Mouse (Mus musculus) neural tube, embryonic 14.5 days (tissue): ENCODE results near the gene Cd48. TPM values are rescaled to one million over a fixed set of nuclear protein-coding genes. Genes with fewer than 3 reads are reported as not detected.
"Not testable (repeated sequence)": the region's sequence is repeated elsewhere in the genome, so short reads cannot be mapped to it uniquely, and the experiment has no call there.

Experiments used
- ATAC-seq: fragments of 200-750 bp; cut with Nextera tagmentation; 2 replicates; pipeline ENCODE4 v1.8.0; 2017; ENCODE audit warnings: low read depth, mild to moderate bottlenecking, moderate TSS enrichment, moderate library complexity
- H3K27ac ChIP-seq: fragments of 300-500 bp; sonication (generic); 2 replicates; pipeline ENCODE4 v1.5.1; 2014; ENCODE audit warnings: low read depth, mild to moderate bottlenecking, control low read depth, low read length, moderate library complexity, mixed read lengths
- H3K27me3 ChIP-seq: fragments of 300-500 bp; sonication (generic); 2 replicates; pipeline ENCODE4 v1.6.1; 2014; ENCODE audit warnings: low read length; ENCODE audit not compliant: control insufficient read depth, insufficient read depth
- H3K36me3 ChIP-seq: fragments of 300-500 bp; sonication (generic); 2 replicates; pipeline ENCODE4 v1.6.1; 2014; ENCODE audit warnings: low read length, mixed read lengths; ENCODE audit not compliant: control insufficient read depth, insufficient read depth
- H3K4me1 ChIP-seq: fragments of 300-500 bp; sonication (generic); 2 replicates; pipeline ENCODE4 v1.6.1; 2014; ENCODE audit warnings: low read length; ENCODE audit not compliant: control insufficient read depth, insufficient read depth
- H3K4me2 ChIP-seq: fragments of 300-500 bp; sonication (generic); 2 replicates; pipeline ENCODE4 v1.6.1; 2014; ENCODE audit warnings: mild to moderate bottlenecking, low read depth, low read length, control low read depth
- H3K4me3 ChIP-seq: fragments of 300-500 bp; sonication (generic); 2 replicates; pipeline ENCODE4 v1.5.1; 2014; ENCODE audit warnings: low read depth, low read length, control low read depth, mixed read lengths
- H3K9ac ChIP-seq: fragments of 300-500 bp; sonication (generic); replicated peaks from 2 replicates; pipeline ENCODE4 v1.6.1; 2014; ENCODE audit warnings: low read depth, mild to moderate bottlenecking, control low read depth, low read length, mixed read lengths
- H3K9me3 ChIP-seq: fragments of 300-500 bp; sonication (generic); 2 replicates; pipeline ENCODE4 v1.6.1; 2016; ENCODE audit warnings: low read length; ENCODE audit not compliant: control insufficient read depth
- WGBS: fragments of 180-500 bp; shearing (Covaris S2); extraction: QIAGEN DNeasy Blood & Tissue Kit; methylation state at CpG from one replicate; pipeline ENCODE4 v1.1.7; 2014; 5-methylcytosine and 5-hydroxymethylcytosine counted together
- polyA plus RNA-seq: library from polyadenylated mRNA; unstranded; fragments of >200 nt; fragmentation: Nextera tagmentation; extraction: Ambion mirVana; gene quantifications from 2 replicates; pipeline ENCODE4 v1.2.1, GENCODE M21; 2014

The Cd48 gene
- polyA plus RNA-seq, 1 experiment from 2014 or later = 0.40 TPM

GRCm38 (mm10) chr1:171674467-171674866, 7.3 kb upstream of the Cd48 start:
- H3K27me3 ChIP-seq = no peaks in the 10 kb centered on the region
- no peak overlapping the region for H3K4me3 ChIP-seq
- H3K27ac ChIP-seq = no peak overlapping the region
- no peaks in the 10 kb centered on the region for H3K9me3 ChIP-seq
- no peaks in the 10 kb centered on the region for H3K4me1 ChIP-seq
- H3K4me2 ChIP-seq = no peak overlapping the region
- H3K9ac ChIP-seq = no peak overlapping the region
- no peaks in the 10 kb centered on the region for H3K36me3 ChIP-seq
- ATAC-seq = no peak
- 71% methylated on average over 1 of the region's 1 CpGs for WGBS

DNA sequence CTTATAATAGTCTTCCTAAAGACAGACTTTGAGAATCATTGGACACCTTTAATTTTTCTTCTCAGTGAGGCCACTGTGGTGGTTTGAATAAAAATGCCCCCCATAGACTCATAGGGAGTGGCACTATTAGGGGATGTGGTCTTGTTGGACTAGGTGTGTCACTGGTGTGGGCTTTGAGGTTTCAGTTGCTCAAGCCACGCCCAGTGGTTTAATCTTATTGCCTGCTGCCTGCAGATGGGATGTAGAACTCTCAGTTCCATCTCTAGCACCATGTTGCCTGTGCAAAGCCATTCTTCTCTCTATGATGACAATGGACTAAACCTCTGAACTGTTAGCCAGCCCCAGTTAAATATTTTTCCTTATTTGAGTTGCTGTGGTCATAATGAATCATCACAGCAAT, 4.1 kb upstream of the Cd48 start:
- Histone ChIP-seq H3K9ac (no peak overlapping the region), H3K4me1 (no peaks in the 10 kb centered on the region), H3K27ac (no peak overlapping the region), H3K4me2 (no peak overlapping the region), H3K4me3 (no peak overlapping the region), H3K9me3 (no peaks in the 10 kb centered on the region), H3K36me3 (no peaks in the 10 kb centered on the region), H3K27me3 (no peaks in the 10 kb centered on the region)
- ATAC-seq = no peak
- WGBS = 91% methylated on average over 1 of the region's 1 CpGs

DNA sequence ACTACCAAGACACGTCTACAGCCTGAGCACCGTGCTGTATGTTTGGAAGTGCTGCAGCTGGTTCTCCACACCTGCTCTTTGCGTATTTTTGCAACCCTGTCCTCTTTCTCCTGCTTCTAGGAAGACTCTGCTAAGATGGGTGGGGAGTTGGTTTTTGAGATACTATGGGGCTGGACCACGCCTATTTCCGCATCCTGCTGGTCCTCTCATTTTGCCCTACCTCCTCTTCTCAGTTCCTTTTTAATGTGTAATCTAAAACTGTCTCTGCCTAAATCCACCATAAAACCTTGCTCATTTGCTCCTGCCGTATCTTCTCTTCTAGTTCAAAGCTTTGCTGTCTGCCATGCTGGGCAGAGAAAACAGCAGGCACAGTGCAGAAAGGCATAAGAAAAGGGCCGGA, 800 bp upstream of the Cd48 start:
- Histone ChIP-seq H3K4me2 (no peak overlapping the region), H3K4me1 (no peaks in the 10 kb centered on the region), H3K27ac (no peak overlapping the region), H3K36me3 (no peaks in the 10 kb centered on the region), H3K9ac (no peak overlapping the region), H3K4me3 (no peak overlapping the region), H3K9me3 (no peaks in the 10 kb centered on the region), H3K27me3 (no peaks in the 10 kb centered on the region)
- WGBS = 90% methylated on average over 7 of the region's 7 CpGs
- no peak for ATAC-seq

DNA sequence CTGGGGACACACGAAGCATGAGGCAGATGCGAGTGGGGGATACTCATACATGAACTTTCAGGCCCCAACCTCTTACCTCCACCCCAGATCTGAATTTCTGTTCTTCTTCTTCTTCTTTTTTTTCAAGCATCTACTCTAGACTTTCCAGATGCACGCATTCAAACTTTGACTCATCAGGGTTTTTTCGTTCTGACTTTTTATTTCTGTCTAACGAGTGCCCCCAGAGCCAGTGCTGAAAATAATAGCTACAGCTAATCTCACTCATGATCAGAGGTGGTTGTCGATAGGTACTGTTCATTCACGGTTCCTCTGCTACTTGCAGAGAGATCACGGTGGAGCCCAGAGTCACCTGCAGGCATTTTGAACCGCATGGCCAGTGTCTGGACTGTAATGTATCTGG, 3.1 kb downstream of the Cd48 start:
- H3K9ac ChIP-seq = no peak overlapping the region
- no peaks in the 10 kb centered on the region for H3K36me3 ChIP-seq
- H3K4me1 ChIP-seq = no peaks in the 10 kb centered on the region
- no peak overlapping the region for H3K27ac ChIP-seq
- whole genome bisulfite sequencing = 92% methylated on average over 9 of the region's 9 CpGs
- no peaks in the 10 kb centered on the region for H3K9me3 ChIP-seq
- no peak overlapping the region for H3K4me2 ChIP-seq
- no peak overlapping the region for H3K4me3 ChIP-seq
- no peak for ATAC-seq
- H3K27me3 ChIP-seq = no peaks in the 10 kb centered on the region

DNA sequence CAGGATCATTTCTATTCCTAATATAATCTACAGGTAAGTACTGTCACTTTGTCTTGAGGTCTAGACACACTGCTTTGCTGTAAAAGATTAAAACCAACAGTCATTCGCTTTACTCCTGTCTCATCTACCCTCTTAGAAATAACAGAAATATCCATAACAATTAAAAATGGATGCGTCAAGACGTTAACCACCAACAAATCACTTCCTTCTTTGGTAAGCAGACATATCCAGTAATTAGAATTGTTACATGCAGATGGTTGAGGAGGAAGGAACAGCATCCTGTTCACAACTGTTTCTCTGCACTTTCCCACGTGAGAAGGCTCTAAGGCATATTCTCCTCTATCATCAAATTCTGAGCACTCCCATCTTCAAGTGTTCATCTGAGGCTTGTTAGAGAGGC, 5.5 kb downstream of the Cd48 start:
- no peaks in the 10 kb centered on the region for H3K9me3 ChIP-seq

GRCm38 (mm10) chr1:171693918-171694317, 12.1 kb downstream of the Cd48 start:
- H3K36me3 ChIP-seq = no peaks in the 10 kb centered on the region
- H3K9ac ChIP-seq = no peak overlapping the region
- H3K4me3 ChIP-seq = no peak overlapping the region
- H3K4me1 ChIP-seq = no peaks in the 10 kb centered on the region
- 83% methylated on average over 1 of the region's 1 CpGs for WGBS
- no peak overlapping the region for H3K27ac ChIP-seq
- no peaks in the 10 kb centered on the region for H3K9me3 ChIP-seq
- no peak overlapping the region for H3K4me2 ChIP-seq
- H3K27me3 ChIP-seq = no peaks in the 10 kb centered on the region
- ATAC-seq = no peak

More for the DNA sequence above, 5.5 kb downstream of the Cd48 start:
- no peaks in the 10 kb centered on the region for H3K4me1 ChIP-seq
- H3K27ac ChIP-seq = no peak overlapping the region
- no peak overlapping the region for H3K9ac ChIP-seq
- WGBS = 86% methylated on average over 4 of the region's 4 CpGs
- no peak for ATAC-seq
- no peak overlapping the region for H3K4me2 ChIP-seq
- no peak overlapping the region for H3K4me3 ChIP-seq
- no peaks in the 10 kb centered on the region for H3K36me3 ChIP-seq
- no peaks in the 10 kb centered on the region for H3K27me3 ChIP-seq

DNA sequence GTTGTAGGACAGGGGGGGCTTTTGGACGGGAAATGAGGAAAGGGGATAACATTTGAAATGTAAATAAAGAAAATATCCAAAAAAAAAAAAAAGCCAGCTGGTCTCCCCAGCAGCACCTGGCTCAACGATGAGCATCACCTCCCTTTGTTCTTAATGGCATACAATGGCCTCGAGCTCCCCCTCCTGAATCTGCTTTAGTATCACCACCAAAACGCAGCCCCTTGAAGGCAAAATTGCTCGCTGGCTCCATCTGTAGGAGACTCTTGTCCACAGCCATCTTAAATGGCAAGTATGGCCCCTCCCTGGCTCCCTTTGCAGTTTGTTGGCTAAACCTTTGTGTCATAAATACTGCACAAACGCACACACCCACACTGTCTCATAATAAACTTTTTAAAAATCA, 17.2 kb downstream of the Cd48 start:
- H3K4me1 ChIP-seq = no peaks in the 10 kb centered on the region
- H3K4me2 ChIP-seq = no peak overlapping the region
- no peaks in the 10 kb centered on the region for H3K27me3 ChIP-seq
- no peaks in the 10 kb centered on the region for H3K9me3 ChIP-seq
- H3K36me3 ChIP-seq = no peaks in the 10 kb centered on the region
- no peak overlapping the region for H3K27ac ChIP-seq
- ATAC-seq = no peak; the same call in 1 of the 2 replicates
- no peak overlapping the region for H3K9ac ChIP-seq
- no peak overlapping the region for H3K4me3 ChIP-seq
- 27% methylated on average over 6 of the region's 6 CpGs for WGBS

DNA sequence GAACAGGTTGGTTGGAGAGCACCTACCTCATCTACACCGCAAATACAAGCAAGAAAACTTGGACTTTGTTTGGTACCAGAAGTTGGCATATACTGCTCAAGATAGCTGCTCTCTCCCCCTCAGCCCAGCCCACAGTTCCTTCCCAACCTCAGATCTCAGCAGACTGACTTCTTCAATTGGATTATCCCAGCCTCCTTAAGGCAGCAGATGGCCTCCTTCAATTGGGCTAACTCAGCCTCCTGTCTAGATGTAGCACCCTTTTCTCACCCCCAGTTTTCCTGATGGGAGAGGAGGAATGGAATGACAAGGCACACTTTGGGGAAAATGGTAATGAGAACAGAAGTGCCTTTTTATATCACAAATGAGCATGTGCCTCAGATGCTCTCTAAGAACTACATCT, 31.9 kb downstream of the Cd48 start:
- not testable (repeated sequence) for H3K4me3 ChIP-seq, H3K27me3 ChIP-seq, H3K36me3 ChIP-seq, ATAC-seq, H3K9ac ChIP-seq, H3K9me3 ChIP-seq, H3K4me1 ChIP-seq, H3K27ac ChIP-seq, H3K4me2 ChIP-seq
- 95% methylated on average over 1 of the region's 1 CpGs for WGBS

GRCm38 (mm10) chr1:171715434-171715833, 33.6 kb downstream of the Cd48 start:
- 9% methylated on average over 2 of the region's 2 CpGs for WGBS
- ATAC-seq = no peak

DNA sequence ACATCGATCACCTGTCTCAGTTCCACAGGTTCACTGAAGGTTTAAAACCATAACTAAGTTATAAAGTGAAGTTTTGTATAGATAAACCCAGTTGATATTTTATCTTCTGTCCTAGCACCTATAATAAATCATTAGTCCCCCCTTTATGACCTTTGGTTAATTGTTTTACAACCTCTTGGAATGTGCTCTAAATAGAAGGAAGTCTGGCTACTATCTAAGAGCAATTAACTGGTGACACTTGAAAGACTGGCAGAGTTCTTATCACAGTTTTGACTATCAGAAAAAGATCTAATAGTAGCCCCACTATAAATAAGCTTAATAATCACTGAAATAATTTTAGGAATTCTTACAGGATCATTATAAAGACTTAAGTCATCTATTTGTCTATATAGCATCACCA, 34.4 kb downstream of the Cd48 start:
- no peaks in the 10 kb centered on the region for H3K9me3 ChIP-seq
- H3K27ac ChIP-seq = no peak overlapping the region
- H3K9ac ChIP-seq = no peak overlapping the region
- no peak for ATAC-seq
- H3K27me3 ChIP-seq = no peaks in the 10 kb centered on the region
- H3K4me3 ChIP-seq = no peak overlapping the region
- 36% methylated on average over 1 of the region's 1 CpGs for WGBS
- no peaks in the 10 kb centered on the region for H3K4me1 ChIP-seq
- H3K36me3 ChIP-seq = no peaks in the 10 kb centered on the region
- no peak overlapping the region for H3K4me2 ChIP-seq

More at GRCm38 (mm10) chr1:171715434-171715833, 33.6 kb downstream of the Cd48 start:
- H3K4me1 ChIP-seq = no peaks in the 10 kb centered on the region
- H3K27ac ChIP-seq = no peak overlapping the region
- no peaks in the 10 kb centered on the region for H3K9me3 ChIP-seq
- H3K9ac ChIP-seq = no peak overlapping the region
- no peak overlapping the region for H3K4me3 ChIP-seq
- no peak overlapping the region for H3K4me2 ChIP-seq
- no peaks in the 10 kb centered on the region for H3K27me3 ChIP-seq
- H3K36me3 ChIP-seq = no peaks in the 10 kb centered on the region
